Comparison of ENCODE assay signal across 7 mouse cellular contexts in the genomic region with DNA sequence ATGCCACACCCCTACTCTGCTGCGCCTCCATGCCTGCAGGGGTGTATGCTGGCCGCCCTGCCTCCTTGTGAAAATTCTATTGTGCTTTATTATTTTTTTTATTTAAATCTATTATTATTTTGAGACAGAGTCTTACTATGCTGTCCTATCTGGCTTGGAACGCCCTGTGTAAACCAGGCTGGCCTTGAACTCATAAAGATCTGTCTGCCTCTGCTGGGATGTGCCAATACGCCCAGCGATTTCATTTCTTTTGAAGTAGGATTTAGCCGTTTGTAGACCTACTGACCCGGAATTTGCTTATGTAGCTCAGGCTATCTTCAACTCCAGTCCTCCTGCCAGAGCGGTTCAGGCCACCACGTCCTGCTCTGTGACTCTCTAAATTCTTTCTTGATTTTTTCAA. TPM values are rescaled to one million over a fixed set of nuclear protein-coding genes. Genes with fewer than 3 reads are reported as not detected.
DNase-seq lines count a peak whose midpoint lies in the region; ATAC-seq and TF ChIP-seq lines count a peak whose summit lies in the region.

No protein-coding gene starts in this region.

- no peaks in the 10 kb centered on the region for H3K36me3 ChIP-seq in liver, adult 2 months (ENCODE audit: control insufficient read depth, insufficient read depth, low read length)
- no peaks in the 10 kb centered on the region for H3K36me3 ChIP-seq in embryonic facial prominence, embryonic 12.5 days
- H3K36me3 ChIP-seq in forebrain, embryonic 13.5 days (ENCODE audit: poor library complexity, severe bottlenecking) = no peaks in the 10 kb centered on the region
- 0 out of 2 replicates have a peak, but pooled peaks cover 6% of the 10 kb centered on the region for H3K36me3 ChIP-seq in limb, embryonic 15.5 days

- no peak overlapping the region for H3K4me3 ChIP-seq in liver, adult 2 months (ENCODE audit: insufficient read depth, low read depth, low read length)
- H3K4me3 ChIP-seq in embryonic facial prominence, embryonic 12.5 days = no peak overlapping the region
- peak overlapping the region; percentile 65; the same call in 1 of the 2 replicates for H3K4me3 ChIP-seq in forebrain, embryonic 13.5 days
- peak overlapping the region; percentile 85 for H3K4me3 ChIP-seq in limb, embryonic 15.5 days

- no peak for TF ChIP-seq CTCF in liver, adult 2 months (IDR thresholded peaks at IDR 0.05; ENCODE audit: low read depth, low read length)

- H3K9ac ChIP-seq in liver, adult 2 months (ENCODE audit: low read depth, low read length) = no peak overlapping the region
- H3K9ac ChIP-seq in embryonic facial prominence, embryonic 12.5 days = no peak overlapping the region
- no peak overlapping the region for H3K9ac ChIP-seq in forebrain, embryonic 13.5 days
- no peak overlapping the region for H3K9ac ChIP-seq in limb, embryonic 15.5 days

- no peak for TF ChIP-seq POLR2A in liver, adult 2 months (IDR thresholded peaks at IDR 0.05; ENCODE audit: extremely low read depth, insufficient read depth, low read length)

- no peaks in the 10 kb centered on the region for H3K9me3 ChIP-seq in embryonic facial prominence, embryonic 12.5 days
- H3K9me3 ChIP-seq in forebrain, embryonic 13.5 days (replicated peaks) = no peaks in the 10 kb centered on the region
- H3K9me3 ChIP-seq in limb, embryonic 15.5 days = no peaks in the 10 kb centered on the region

- H3K4me2 ChIP-seq in embryonic facial prominence, embryonic 12.5 days (replicated peaks) = peak overlapping the region; percentile 95
- H3K4me2 ChIP-seq in forebrain, embryonic 13.5 days = peak overlapping the region; percentile 85; the same call in 1 of the 2 replicates
- peak overlapping the region; percentile 72 for H3K4me2 ChIP-seq in limb, embryonic 15.5 days

- H3K27ac ChIP-seq in liver, adult 2 months (replicated peaks; ENCODE audit: insufficient read depth, low read depth, low read length) = no peak overlapping the region
- H3K27ac ChIP-seq in embryonic facial prominence, embryonic 12.5 days = no peak overlapping the region
- no peak overlapping the region for H3K27ac ChIP-seq in forebrain, embryonic 13.5 days
- H3K27ac ChIP-seq in limb, embryonic 15.5 days = peak overlapping the region; percentile 94

- ATAC-seq in embryonic facial prominence, embryonic 12.5 days (ENCODE audit: insufficient number of reproducible peaks, insufficient read depth, low FRiP score, low TSS enrichment) = no peak
- no peak for ATAC-seq in forebrain, embryonic 13.5 days
- no peak for ATAC-seq in limb, embryonic 15.5 days (ENCODE audit: insufficient number of reproducible peaks, low FRiP score, low TSS enrichment, low read depth)
- no peak for ATAC-seq in megakaryocyte progenitor cell, adult 5-6 weeks (replicated peaks; ENCODE audit: poor library complexity)

- peaks cover 8% of the 10 kb centered on the region; the same call in 1 of the 2 replicates for H3K79me2 ChIP-seq in liver, adult 2 months (ENCODE audit: control insufficient read depth, insufficient read depth, low read length)

- peak; percentile 59 for DNase-seq in liver, adult 2 months (ENCODE audit: extremely low read depth, low read depth, low spot score)
- DNase-seq in liver = no peak
- DNase-seq in embryo, embryonic 11 days = no peak

- peaks cover 11% of the 10 kb centered on the region for H3K4me1 ChIP-seq in liver, adult 2 months (ENCODE audit: control insufficient read depth, insufficient read depth, low read length)
- H3K4me1 ChIP-seq in embryonic facial prominence, embryonic 12.5 days = peaks cover 12% of the 10 kb centered on the region; the same call in 1 of the 2 replicates
- H3K4me1 ChIP-seq in forebrain, embryonic 13.5 days = peaks cover 13% of the 10 kb centered on the region; the same call in 1 of the 2 replicates
- H3K4me1 ChIP-seq in limb, embryonic 15.5 days = peaks cover 52% of the 10 kb centered on the region

- 40% methylated on average over 9 of the region's 9 CpGs for WGBS in liver, adult 2 months
- WGBS in embryonic facial prominence, embryonic 12.5 days = 65% methylated on average over 9 of the region's 9 CpGs
- 69% methylated on average over 9 of the region's 9 CpGs for WGBS in forebrain, embryonic 13.5 days
- WGBS in limb, embryonic 15.5 days = 65% methylated on average over 9 of the region's 9 CpGs

- H3K27me3 ChIP-seq in liver, adult 2 months (ENCODE audit: control insufficient read depth, insufficient read depth, low read length) = no peaks in the 10 kb centered on the region
- peaks cover 19% of the 10 kb centered on the region for H3K27me3 ChIP-seq in embryonic facial prominence, embryonic 12.5 days
- peaks cover 12% of the 10 kb centered on the region; the same call in 1 of the 2 replicates for H3K27me3 ChIP-seq in forebrain, embryonic 13.5 days
- H3K27me3 ChIP-seq in limb, embryonic 15.5 days = no peaks in the 10 kb centered on the region

RNA-seq across cellular contexts. Expression of a gene that starts 0.8 kb away (rescaled TPM):
- 17.4 and 19.1 TPM in 2 replicates for total RNA-seq in liver, adult 2 months (2014; rRNA removed)
- 17.9 and 33.7 TPM in 2 replicates for polyA plus RNA-seq in liver, adult 2 months (2012; rRNA removed)
- 70.5 and 72.0 TPM in 2 replicates for polyA plus RNA-seq in embryonic facial prominence, embryonic 12.5 days (2016; fragmentation: Nextera tagmentation; extraction: Ambion mirVana)
- 48.3 and 52.3 TPM in 2 replicates for polyA plus RNA-seq in forebrain, embryonic 13.5 days (2015; fragmentation: Nextera tagmentation; extraction: Ambion mirVana)
- polyA plus RNA-seq in limb, embryonic 15.5 days (2015; fragmentation: Nextera tagmentation; extraction: Ambion mirVana) = 490 and 511 TPM in 2 replicates
- 41.0 and 50.9 TPM in 2 replicates for total RNA-seq in megakaryocyte progenitor cell, adult 5-6 weeks (2015)
- 31.0 and 38.7 TPM in 2 replicates for total RNA-seq in megakaryocyte progenitor cell, adult 5-6 weeks (2017)

RNA-seq across cellular contexts. Expression of a gene that starts 51.2 kb away (rescaled TPM):
- total RNA-seq in liver, adult 2 months (2014; rRNA removed) = 4.9 and 6.8 TPM in 2 replicates
- 9.0 and 10.9 TPM in 2 replicates for polyA plus RNA-seq in liver, adult 2 months (2012; rRNA removed)
- polyA plus RNA-seq in embryonic facial prominence, embryonic 12.5 days (2016; fragmentation: Nextera tagmentation; extraction: Ambion mirVana) = 7.4 and 7.5 TPM in 2 replicates
- polyA plus RNA-seq in forebrain, embryonic 13.5 days (2015; fragmentation: Nextera tagmentation; extraction: Ambion mirVana) = 4.8 and 7.7 TPM in 2 replicates
- polyA plus RNA-seq in limb, embryonic 15.5 days (2015; fragmentation: Nextera tagmentation; extraction: Ambion mirVana) = 7.9 and 11.3 TPM in 2 replicates
- total RNA-seq in megakaryocyte progenitor cell, adult 5-6 weeks (2015) = 2.4 and 2.6 TPM in 2 replicates
- 0.08 and 0.47 TPM in 2 replicates for total RNA-seq in megakaryocyte progenitor cell, adult 5-6 weeks (2017)

Comparison
In these comparisons a context has a peak if more than half of its experiments do, and no peak if none do; other contexts are left out.
1. H3K4me3 ChIP-seq: peak in forebrain, embryonic 13.5 days (single experiment) and limb, embryonic 15.5 days (single experiment); none in liver, adult 2 months (single experiment) and embryonic facial prominence, embryonic 12.5 days (single experiment).
2. Peak in every context shown above with its lines, with median percentiles within 50 percentile points of each other: H3K4me2 ChIP-seq.